Mouse (Mus musculus) adipocyte (in vitro differentiated cells): Measurements from ENCODE around the gene B4galnt3.

Experiments used
- DNase-seq: peaks from one replicate; pipeline ENCODE4 v3.0.0-alpha.2; 2016; ENCODE audit warnings: low spot score

The B4galnt3 gene

DNA sequence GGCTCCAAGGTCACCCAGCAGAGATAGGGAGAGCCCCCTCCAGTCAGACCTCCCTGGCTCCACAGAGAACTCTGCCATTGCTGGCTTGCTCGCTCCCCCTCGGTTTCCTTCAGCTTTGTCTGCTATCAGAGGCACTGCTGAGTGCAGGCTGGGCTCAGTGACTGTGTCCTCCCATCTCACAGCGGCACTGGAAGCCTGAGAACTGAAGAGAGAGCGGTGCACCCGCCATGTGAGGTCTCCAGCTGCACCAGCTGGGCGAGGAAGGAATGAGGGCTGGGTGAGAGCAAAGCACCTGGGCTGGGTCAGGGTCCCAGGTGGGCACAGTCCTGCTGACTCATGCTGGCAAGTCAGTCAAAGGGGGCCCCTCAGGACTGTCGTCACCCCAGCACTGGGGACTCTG lies 108.6 kb downstream of the B4galnt3 start:
- DNase-seq, result no peak

DNA sequence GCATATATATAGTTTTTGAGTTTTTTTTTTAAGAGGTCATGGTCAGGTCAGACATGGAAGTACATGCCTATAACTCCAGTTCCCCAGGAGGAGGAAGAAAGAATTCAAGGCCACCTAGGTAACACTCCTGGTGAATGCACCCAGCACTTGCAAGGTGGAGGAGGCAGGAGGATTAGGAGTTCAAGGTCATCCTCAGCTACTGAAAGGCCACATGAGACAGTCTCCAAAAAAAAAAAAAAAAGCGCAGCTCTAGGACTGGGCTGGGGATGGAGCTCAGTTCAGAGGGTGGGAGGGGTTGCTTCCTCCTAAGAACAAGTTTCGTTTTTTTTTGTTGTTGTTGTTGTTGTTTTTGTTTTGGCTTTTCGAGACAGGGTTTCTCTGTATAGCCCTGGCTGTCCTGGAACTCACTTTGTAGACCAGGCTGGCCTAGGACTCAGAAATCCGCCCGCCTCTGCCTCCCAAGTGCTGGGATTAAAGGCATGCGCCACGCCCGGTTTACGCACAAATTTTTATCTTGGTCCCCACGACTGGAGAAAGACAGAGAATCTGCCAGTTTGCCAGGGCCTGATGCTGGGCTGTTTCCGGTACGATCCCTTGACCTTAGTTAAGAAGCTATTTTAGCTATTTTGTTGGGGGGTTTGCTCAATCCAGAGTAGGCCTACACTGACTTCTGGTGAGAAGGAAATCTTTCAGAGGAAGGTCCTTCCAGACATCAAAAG lies 109.2 kb downstream of the B4galnt3 start:
- DNase-seq, result no peak

DNA sequence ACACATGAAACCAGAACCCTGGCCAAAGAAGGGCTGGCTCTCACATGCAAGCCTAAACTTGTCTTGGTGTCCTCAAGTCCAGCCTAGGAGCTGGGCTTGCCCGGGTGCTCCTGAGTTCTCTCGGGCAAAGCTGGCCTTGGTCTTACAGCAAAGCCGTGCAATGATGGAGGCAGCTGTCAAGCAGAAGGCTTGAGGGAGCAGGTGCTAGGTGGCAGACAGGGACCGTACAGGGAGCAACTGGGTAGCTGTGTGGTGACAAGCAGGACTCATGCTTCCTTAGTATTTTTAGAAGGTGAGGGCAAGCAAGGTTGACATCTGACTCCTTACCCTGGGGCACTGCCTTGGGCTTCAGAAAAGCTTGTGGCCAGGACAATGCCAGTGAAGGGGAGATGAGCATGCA lies 110.6 kb downstream of the B4galnt3 start:
- no peak for DNase-seq

DNA sequence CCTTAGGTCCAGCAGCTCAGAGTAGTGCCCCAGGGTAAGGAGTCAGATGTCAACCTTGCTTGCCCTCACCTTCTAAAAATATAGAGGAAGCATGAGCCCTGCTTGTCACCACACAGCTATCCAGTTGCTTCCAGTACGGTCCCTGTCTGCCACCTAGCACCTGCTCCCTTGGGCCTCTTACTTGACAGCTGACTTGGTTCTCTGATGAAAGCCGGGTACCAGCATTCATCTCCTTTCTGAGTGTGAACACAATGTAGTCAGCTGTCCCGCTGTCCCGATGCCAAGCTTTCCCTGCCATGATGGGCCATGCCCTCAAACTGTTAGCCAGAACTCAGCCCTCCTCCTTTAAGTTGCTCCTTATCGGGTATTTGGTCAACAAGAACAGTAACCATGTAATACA lies 112.2 kb downstream of the B4galnt3 start:
- no peak for DNase-seq

DNA sequence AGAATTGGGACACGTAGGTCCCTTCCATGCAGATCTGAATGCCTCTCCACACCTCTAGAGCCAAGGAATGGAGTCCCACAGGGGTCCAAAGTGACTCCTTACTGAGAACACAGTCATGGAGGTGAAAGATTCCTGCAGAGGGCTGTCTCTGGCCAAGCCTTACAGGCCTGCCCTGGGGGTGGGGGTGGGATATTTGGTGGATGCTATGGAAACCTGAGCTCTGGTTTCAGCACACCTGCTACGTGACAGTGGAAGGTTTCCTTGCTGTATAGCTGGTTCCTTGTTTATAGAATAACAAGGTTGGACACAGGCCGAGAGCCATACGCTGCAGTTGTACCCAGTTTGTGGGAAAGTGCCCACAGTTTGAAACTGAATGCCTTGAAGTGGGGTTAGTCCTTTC lies 113.9 kb downstream of the B4galnt3 start:
- no peak for DNase-seq

DNA sequence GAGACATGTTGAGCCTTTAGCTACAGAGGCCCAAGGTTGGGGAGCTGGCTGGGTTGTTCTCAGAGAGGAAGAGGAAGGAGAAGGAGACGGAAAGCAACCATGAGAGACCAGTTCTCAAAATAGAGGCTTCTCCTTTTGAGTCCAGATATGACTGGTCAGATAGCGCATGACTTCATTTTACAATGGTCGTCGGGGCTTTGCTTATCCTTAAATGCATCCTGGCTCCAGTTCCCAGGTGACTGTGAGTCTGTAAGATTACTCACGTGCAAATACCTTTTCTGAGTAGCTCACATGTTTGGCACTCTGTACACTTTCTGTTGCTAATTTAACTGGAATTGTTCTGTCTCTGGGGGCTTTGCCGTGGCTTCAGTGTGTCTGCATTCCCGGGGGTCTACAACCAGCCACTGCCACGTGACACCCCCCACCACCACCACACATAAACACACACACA lies 114.6 kb downstream of the B4galnt3 start:
- DNase-seq, result no peak

DNA sequence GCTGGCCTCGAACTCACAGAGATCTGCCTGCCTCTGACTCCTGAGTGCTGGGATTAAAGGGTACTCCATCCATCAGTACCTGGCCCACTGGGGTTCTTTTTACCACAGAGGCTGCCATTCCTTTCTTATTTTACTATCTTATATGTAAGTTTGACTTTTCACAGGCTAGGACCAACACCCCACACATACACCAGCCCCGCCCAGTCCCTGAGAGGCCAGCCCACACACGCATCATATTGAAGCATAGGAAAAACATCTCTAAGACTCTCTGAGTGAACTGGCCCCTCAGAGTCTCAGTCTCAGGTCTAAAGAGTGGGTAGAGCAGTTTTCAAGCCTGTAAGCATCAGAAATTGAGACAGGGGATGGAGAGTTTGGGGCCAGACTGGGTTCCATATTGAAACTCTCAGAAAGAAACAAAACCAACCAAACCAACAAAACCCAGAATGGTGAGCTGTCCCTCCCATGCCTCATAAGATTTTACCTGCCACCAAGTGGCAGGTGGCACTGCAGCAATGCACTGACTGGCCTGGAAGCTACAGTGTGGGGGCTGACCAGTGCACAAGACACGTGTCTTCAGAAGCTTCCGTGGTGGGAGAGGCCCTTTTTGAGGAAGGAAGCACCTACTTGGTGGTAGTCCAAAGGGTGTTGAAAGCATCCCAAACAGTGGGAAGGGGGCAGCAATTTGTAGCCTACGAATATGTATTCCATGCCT lies 115.2 kb downstream of the B4galnt3 start:
- no peak for DNase-seq

DNA sequence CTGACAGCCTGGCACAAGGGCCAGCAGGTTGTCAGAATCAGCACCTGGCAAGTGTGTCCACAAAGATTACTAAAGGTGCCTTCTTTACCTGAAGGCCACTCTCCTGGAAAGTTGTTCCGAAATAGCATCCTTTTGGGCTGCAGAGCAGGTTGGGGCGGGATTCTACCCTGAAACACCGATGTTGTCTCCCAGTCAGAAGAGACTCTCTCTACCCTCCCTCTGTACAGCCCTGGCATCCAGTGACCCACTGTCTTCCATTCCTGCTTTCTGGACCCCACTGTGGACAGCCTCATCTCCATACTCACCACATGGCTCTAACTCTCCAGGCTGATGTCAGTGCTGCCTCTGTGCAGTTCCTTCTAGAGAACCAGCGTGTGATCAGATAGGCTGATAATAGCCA lies 118.7 kb downstream of the B4galnt3 start:
- no peak for DNase-seq

GRCm38 (mm10) chr6:120174602-120175115 lies 119.7 kb downstream of the B4galnt3 start:
- no peak for DNase-seq

DNA sequence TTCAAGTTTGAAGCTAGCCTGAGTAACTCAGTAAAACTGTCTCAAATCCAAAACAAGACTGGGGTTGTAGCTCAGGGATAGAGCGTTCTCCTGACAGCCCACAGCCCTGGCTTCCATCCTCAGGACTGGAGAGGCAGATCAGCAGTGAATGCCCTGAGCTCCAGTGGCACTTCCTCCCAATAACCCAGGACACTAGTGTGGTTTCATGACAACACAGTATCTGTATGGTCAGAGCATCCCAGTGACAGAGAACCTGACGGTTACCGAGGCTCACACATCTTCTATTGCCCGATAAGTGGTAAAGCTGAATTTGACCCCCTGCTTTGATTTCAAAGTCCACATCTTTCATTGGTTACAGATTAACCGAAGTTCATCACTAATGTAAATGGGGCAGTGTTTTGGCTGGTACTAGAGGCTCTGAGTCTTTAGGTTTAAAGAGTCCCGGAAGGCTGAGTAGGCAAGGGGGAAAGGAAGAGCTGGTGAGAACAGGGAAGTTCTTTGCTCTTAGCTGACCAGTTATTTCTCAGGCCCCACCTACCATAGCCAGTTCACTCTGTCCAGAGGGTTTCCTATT lies 120.2 kb downstream of the B4galnt3 start:
- DNase-seq, result no peak

- DNase-seq, result no peak
Measured at GRCm38 (mm10) chr6:120172294-120173017, 121.9 kb downstream of the B4galnt3 start.

DNA sequence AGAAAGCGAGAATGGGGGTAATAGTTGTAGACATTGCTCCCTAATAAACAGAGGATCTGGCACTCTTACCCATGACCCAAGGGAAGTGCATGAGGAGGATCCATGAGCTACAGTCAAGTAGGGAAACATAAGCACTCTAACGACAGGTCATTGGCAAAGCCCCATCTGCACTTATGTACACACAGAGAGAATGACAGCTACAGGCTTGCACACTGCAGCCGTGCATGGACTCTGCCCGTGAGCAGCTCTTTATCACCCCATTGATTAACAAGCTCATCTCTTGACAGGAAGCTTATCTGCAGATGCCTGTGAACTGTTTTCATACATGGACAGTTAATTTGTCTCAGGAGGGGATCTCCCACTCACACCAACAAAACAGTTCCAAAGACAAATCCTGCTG lies 126.8 kb downstream of the B4galnt3 start:
- DNase-seq, result no peak

GRCm38 (mm10) chr6:120164765-120165164 lies 129.6 kb downstream of the B4galnt3 start:
- DNase-seq, result no peak

DNA sequence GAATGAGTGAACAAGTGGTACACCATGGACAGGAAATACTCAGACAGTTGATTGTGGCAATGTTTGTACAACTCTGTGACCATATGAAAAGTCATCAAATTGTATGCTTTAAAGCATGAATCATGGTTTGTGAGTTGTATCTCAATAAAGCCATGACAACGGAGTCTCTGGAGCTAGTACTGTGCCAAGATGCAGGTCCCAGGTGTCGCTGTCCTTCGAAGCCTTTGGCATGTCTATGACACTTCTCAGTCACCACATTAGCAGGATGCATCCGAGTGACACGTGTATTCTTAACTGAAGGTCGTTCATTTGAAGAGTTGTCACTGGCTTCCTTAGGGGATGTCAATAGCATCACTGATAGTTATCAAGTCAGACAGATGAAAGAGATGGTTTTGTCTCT lies 131.4 kb downstream of the B4galnt3 start:
- no peak for DNase-seq

- peak; percentile 92 for DNase-seq
Measured at GRCm38 (mm10) chr6:120159133-120159901, 135.0 kb downstream of the B4galnt3 start.

DNA sequence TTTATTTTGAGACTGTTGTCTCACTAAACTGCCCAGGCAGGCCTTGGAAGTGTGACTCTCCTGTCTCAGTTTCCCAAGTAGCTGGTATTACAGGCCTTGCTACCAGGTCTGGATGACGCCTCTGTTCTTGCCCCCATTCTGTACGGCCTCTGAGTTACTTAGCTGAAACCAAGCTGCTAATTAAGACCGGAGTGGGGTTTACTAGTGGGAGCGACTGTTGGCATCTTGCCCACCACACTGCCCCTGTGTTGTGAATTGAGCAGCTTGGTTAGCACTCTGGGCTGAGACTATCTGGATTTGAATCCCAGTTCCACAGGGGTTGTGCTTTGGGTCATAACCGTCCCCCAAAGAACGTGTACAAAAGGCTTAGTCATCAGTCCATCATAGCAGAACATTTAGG lies 136.9 kb downstream of the B4galnt3 start:
- no peak for DNase-seq

GRCm38 (mm10) chr6:120155510-120155909 lies 138.8 kb downstream of the B4galnt3 start:
- DNase-seq, result no peak

DNA sequence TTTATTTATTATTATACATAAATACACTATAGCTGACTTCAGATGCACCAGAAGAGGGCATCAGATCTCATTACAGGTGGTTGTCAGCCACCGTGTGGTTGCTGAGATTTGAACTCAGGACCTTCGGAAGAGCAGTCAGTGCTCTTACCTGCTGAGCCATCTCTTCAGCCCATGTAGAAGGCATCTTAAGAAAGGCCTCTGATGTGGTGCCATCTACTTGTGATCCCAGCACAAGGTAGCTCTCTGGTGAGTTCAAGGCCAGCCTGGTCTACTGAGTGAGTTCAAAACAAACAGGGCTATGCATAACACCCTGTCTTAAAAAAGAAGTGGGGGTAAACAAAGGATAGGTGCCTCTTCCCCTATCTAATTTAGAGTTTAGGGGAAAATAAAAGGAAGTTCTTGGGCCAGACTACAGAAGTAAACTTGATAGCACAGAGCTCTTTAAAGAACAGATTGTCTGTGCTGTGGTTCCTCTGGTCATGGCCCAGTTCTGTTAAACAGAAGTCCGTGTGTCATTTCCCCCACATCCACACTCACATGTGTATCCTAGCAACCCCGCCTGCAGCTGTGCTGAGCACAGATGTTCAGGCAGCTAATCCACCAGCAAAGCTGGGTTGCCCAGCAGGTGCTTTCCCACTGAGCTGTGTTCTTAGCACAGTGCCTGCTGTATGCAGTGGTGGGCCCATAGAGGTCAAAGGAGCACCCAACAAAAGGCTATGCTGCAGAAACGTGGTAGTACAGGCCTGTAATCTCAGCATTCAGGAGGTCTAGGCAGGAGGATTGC lies 139.6 kb downstream of the B4galnt3 start:
- DNase-seq, result no peak
